Mouse (Mus musculus) ES-E14 (cell line): ENCODE measurements around the gene Gm10518. TPM values are rescaled to one million over a fixed set of nuclear protein-coding genes. Genes with fewer than 3 reads are reported as not detected.

Source experiments
- DNase-seq: peaks from one replicate; pipeline ENCODE4 v3.0.0-alpha.2; 2013; ENCODE audit warnings: low read depth, low spot score
- H3K27ac ChIP-seq: 2 replicates; pipeline ENCODE4 v1.5.1; 2012; ENCODE audit warnings: low read depth, mild to moderate bottlenecking, low read length, moderate library complexity, mixed read lengths; ENCODE audit not compliant: poor library complexity, insufficient read depth, severe bottlenecking
- H3K36me3 ChIP-seq: 2 replicates; pipeline ENCODE4 v1.6.1; 2012; ENCODE audit warnings: mild to moderate bottlenecking, low read length, moderate library complexity, mixed read lengths; ENCODE audit not compliant: control insufficient read depth, poor library complexity, insufficient read depth, severe bottlenecking
- H3K4me1 ChIP-seq, 2 experiments: fragments of 150-350 bp in 1 of 2; sonication (generic) in 1 of 2; 2 replicates each; pipeline ENCODE4 v1.6.1; 2012; ENCODE audit warnings: low read length in 2 of 2, mild to moderate bottlenecking in 1 of 2, mixed read lengths in 1 of 2; ENCODE audit not compliant: control insufficient read depth in 2 of 2, insufficient read depth in 2 of 2, poor library complexity in 1 of 2
- H3K4me3 ChIP-seq, 2 experiments: fragments of 150-350 bp in 1 of 2; sonication (generic) in 1 of 2; 2 replicates each; pipeline ENCODE4 v1.5.1; 2012; ENCODE audit warnings: low read length in 2 of 2, low read depth in 1 of 2, mild to moderate bottlenecking in 1 of 2, mixed read lengths in 1 of 2; ENCODE audit not compliant: insufficient read depth in 1 of 2, poor library complexity in 1 of 2, severe bottlenecking in 1 of 2
- H3K9ac ChIP-seq: 2 replicates; pipeline ENCODE4 v1.6.1; 2012; ENCODE audit warnings: low read depth, mild to moderate bottlenecking, low read length, mixed read lengths; ENCODE audit not compliant: poor library complexity, insufficient read depth, severe bottlenecking
- H3K9me3 ChIP-seq: fragments of 150-350 bp; sonication (generic); 2 replicates; pipeline ENCODE4 v1.6.1; 2012; ENCODE audit warnings: low read depth, mild to moderate bottlenecking, low read length; ENCODE audit not compliant: control insufficient read depth, insufficient read depth
- CHD2 ChIP-seq: IDR thresholded peaks from 2 replicates; pipeline ENCODE4 v1.6.1; 2014; ENCODE audit warnings: mild to moderate bottlenecking, low read depth, low read length, inconsistent platforms
- HCFC1 ChIP-seq: IDR thresholded peaks from 2 replicates; pipeline ENCODE4 v1.6.1; 2012; ENCODE audit warnings: low read length, inconsistent platforms, borderline replicate concordance; ENCODE audit not compliant: insufficient read depth
- MAFK ChIP-seq: IDR thresholded peaks from 2 replicates; pipeline ENCODE4 v1.6.1; 2014; ENCODE audit warnings: mild to moderate bottlenecking, low read depth, low read length, inconsistent platforms; ENCODE audit not compliant: insufficient read depth
- ZC3H11A ChIP-seq: IDR thresholded peaks from 2 replicates; pipeline ENCODE4 v1.6.1; 2012; ENCODE audit warnings: low read depth, mild to moderate bottlenecking, inconsistent platforms, low read length, borderline replicate concordance
- ZNF384 ChIP-seq: IDR thresholded peaks from 2 replicates; pipeline ENCODE4 v1.6.1; 2012; ENCODE audit warnings: low read depth, low read length, inconsistent platforms
- in situ Hi-C, 2 experiments: fragments of 600-800 bp; cut with MboI; formaldehyde crosslinking; loops; one replicate each; pipeline ENCODE4 v1.15.1; 2025; ENCODE audit warnings: low sequenced_read_pairs in 2 of 2, inconsistent platforms in 1 of 2; ENCODE audit not compliant: unreplicated experiment in 2 of 2
- total RNA-seq: library from RNA; depleted of rRNA; stranded (reverse); fragments of 300-350 nt; gene quantifications from 2 replicates; pipeline ENCODE4 v1.2.3, GENCODE M21; 2012; rRNA removed

Gene Gm10518
- total RNA-seq, 1 experiment, result 5.0 TPM

- in situ Hi-C loops, result no loop called here
- TF ChIP-seq ZNF384, result no peak
- peak; percentile 32; the same call in 1 of the 2 replicates for TF ChIP-seq ZC3H11A
- no peak for TF ChIP-seq MAFK
- no peak for TF ChIP-seq HCFC1
- TF ChIP-seq CHD2, result no peak
These were observed 41.7 kb downstream of the Gm10518 start for GRCm38 (mm10) chr1:179844894-179845293.

GRCm38 (mm10) chr1:179845832-179846499 is 42.8 kb downstream of the Gm10518 start:
- Histone ChIP-seq H3K9ac (peak overlapping the region; percentile 47), H3K27ac (no peak overlapping the region), H3K4me3 (peak overlapping the region in 1 of 2 experiments; percentile 19; a peak in 1 of 4 replicates), H3K36me3 (no peaks in the 10 kb centered on the region), H3K4me1 (peaks cover 2 to 3% of the 10 kb centered on the region in 2 experiments; a peak in 1 of 4 replicates), H3K9me3 (no peaks in the 10 kb centered on the region)
- no peak for DNase-seq
- in situ Hi-C loops, result no loop called here
- TF ChIP-seq MAFK, result no peak

More at GRCm38 (mm10) chr1:179844894-179845293, 41.7 kb downstream of the Gm10518 start:
- DNase-seq, result peak; percentile 70
- Histone ChIP-seq H3K4me1 (peaks cover 2 to 3% of the 10 kb centered on the region in 2 experiments; a peak in 1 of 4 replicates), H3K27ac (no peak overlapping the region), H3K4me3 (no peak overlapping the region), H3K9me3 (no peaks in the 10 kb centered on the region), H3K9ac (no peak overlapping the region), H3K36me3 (no peaks in the 10 kb centered on the region)

GRCm38 (mm10) chr1:179847173-179847572 is 44.0 kb downstream of the Gm10518 start:
- Histone ChIP-seq H3K4me3 (peak overlapping the region; percentile 1 to 13; a peak in 2 of 4 replicates), H3K27ac (no peak overlapping the region), H3K9me3 (no peaks in the 10 kb centered on the region), H3K9ac (peak overlapping the region; percentile 56; the same call in 1 of the 2 replicates), H3K4me1 (peaks cover 2 to 3% of the 10 kb centered on the region in 2 experiments; a peak in 1 of 4 replicates), H3K36me3 (no peaks in the 10 kb centered on the region)
- TF ChIP-seq CHD2 (no peak), ZNF384 (no peak), HCFC1 (no peak), MAFK (no peak), ZC3H11A (no peak)
- in situ Hi-C loops, result no loop called here
- no peak for DNase-seq

- in situ Hi-C loops, result no loop called here
- H3K9ac ChIP-seq, result peak overlapping the region; percentile 56; the same call in 1 of the 2 replicates
- TF ChIP-seq HCFC1, result no peak
- no peak for TF ChIP-seq CHD2
- no peak for TF ChIP-seq ZNF384
- no peak for TF ChIP-seq MAFK
- peak overlapping the region; percentile 13 to 35; a peak in 3 of 4 replicates for H3K4me3 ChIP-seq
- H3K4me1 ChIP-seq, result peaks cover 2 to 3% of the 10 kb centered on the region in 2 experiments; a peak in 1 of 4 replicates
- H3K9me3 ChIP-seq, result no peaks in the 10 kb centered on the region
- DNase-seq, result peak; percentile 84
- no peak overlapping the region for H3K27ac ChIP-seq
- H3K36me3 ChIP-seq, result no peaks in the 10 kb centered on the region
These were observed 44.7 kb downstream of the Gm10518 start for GRCm38 (mm10) chr1:179847759-179848389.

- no peak for DNase-seq
- H3K4me1 ChIP-seq, result no peaks in the 10 kb centered on the region
- TF ChIP-seq ZNF384, result no peak
- TF ChIP-seq ZC3H11A, result peak; percentile 32; the same call in 1 of the 2 replicates
- TF ChIP-seq HCFC1, result no peak
- H3K9ac ChIP-seq, result no peak overlapping the region
- no peaks in the 10 kb centered on the region for H3K36me3 ChIP-seq
- H3K4me3 ChIP-seq, result no peak overlapping the region
- no peaks in the 10 kb centered on the region for H3K9me3 ChIP-seq
- no peak overlapping the region for H3K27ac ChIP-seq
- in situ Hi-C loops, result loop anchor here in 1 of 2 experiments (10.0 kb wide), 3 partner anchors 251 to 371 kb away; no protein-coding TSS in a partner anchor
These were observed 50.2 kb downstream of the Gm10518 start for GRCm38 (mm10) chr1:179853421-179853820.

Other genes starting within 250 kb of the Gm10518 start
- gene Sccpdh, start 135.2 kb upstream of the Gm10518 start, total RNA-seq, result 22.1 and 35.8 TPM in 2 replicates
- gene Kif28, start 58.1 kb upstream of the Gm10518 start, total RNA-seq, result 0.18 and 0.26 TPM in 2 replicates
- gene Ahctf1, start 304 bp downstream of the Gm10518 start, total RNA-seq, result 88.4 and 90.2 TPM in 2 replicates
- 20.6 and 22.1 TPM in 2 replicates for gene Cdc42bpa, start 157.1 kb downstream of the Gm10518 start, total RNA-seq